Mouse (Mus musculus): ENCODE results near the gene Adsl. TPM values are rescaled to one million over a fixed set of nuclear protein-coding genes. Genes with fewer than 3 reads are reported as not detected.

Gene Adsl
- total and polyA plus RNA-seq, 3 experiments = 75.7 to 92.2 (median 79.2) TPM

DNA sequence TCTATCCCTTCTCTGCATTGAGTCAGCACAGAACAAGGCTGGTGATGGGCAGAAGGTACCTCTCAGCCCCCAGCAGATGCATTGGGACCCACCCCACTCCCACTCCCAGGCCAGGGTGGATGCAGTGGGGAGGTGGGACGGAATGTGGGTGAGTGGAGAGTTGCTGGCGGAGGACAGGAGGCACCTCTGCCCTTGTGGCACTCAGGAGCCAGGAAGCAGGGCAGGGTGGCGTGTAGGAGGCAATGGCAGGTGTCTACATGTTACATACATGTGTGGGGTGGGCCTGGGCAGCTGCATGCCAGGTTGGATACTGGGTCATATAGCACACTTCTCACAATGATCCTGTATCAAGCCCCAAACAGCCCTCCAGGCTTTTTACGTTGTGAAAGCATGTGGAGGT, 64.1 kb downstream of the Adsl start:
- no peaks in the 10 kb centered on the region for H3K36me3 ChIP-seq (ENCODE audit: control insufficient read depth, insufficient read depth, low read length)
- no peak for DNase-seq
- H3K4me1 ChIP-seq (ENCODE audit: control insufficient read depth, insufficient read depth, low read length) = no peaks in the 10 kb centered on the region

DNA sequence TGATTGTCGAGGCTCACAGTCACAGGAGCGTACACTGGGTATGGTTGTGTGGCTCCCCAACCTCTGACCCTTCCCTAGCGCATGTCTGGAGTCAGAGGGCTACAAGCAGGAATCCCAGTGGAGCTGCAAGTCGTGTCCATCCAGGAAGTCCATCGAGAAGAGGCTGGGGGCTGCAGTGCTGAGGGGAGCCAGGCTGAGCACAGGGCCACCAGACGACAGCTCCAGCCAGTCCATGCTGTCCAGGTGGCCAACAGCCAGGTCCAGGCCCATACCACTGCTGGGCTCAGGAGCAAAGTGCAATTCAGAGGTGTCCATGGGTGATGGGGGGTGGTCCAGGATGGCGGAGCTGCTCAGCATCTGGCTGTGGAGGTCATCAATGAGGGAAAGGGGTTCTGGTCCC, 64.9 kb downstream of the Adsl start:
- no peak for TF ChIP-seq EP300 (IDR thresholded peaks at IDR 0.05; ENCODE audit: insufficient read depth, low read depth, low read length)
- no peak for TF ChIP-seq CTCF (IDR thresholded peaks at IDR 0.05)
- no peak for TF ChIP-seq POLR2A (IDR thresholded peaks at IDR 0.05; ENCODE audit: insufficient read depth, low read depth, low read length)
- H3K9ac ChIP-seq (ENCODE audit: low read depth, low read length) = no peak overlapping the region
- 82% methylated on average over 7 of the region's 7 CpGs for WGBS
- DNase-seq = no peak
- no peaks in the 10 kb centered on the region for H3K27me3 ChIP-seq (ENCODE audit: control insufficient read depth, insufficient read depth, low read length)
- no peaks in the 10 kb centered on the region for H3K79me2 ChIP-seq (replicated peaks; ENCODE audit: control insufficient read depth, insufficient read depth, low read length)
- H3K27ac ChIP-seq = no peak overlapping the region
- H3K4me3 ChIP-seq = no peak overlapping the region
- no peaks in the 10 kb centered on the region for H3K4me1 ChIP-seq (ENCODE audit: control insufficient read depth, insufficient read depth, low read length)
- intact Hi-C loops (cut with DNase I) = no loop called here
- H3K36me3 ChIP-seq (ENCODE audit: control insufficient read depth, insufficient read depth, low read length) = no peaks in the 10 kb centered on the region

More for the DNA sequence above, 64.1 kb downstream of the Adsl start:
- intact Hi-C loops (cut with DNase I) = no loop called here
- Histone ChIP-seq H3K4me3 (no peak overlapping the region), H3K27me3 (ENCODE audit: control insufficient read depth, insufficient read depth, low read length) (no peaks in the 10 kb centered on the region), H3K27ac (no peak overlapping the region), H3K79me2 (replicated peaks; ENCODE audit: control insufficient read depth, insufficient read depth, low read length) (no peaks in the 10 kb centered on the region), H3K9ac (ENCODE audit: low read depth, low read length) (no peak overlapping the region)
- TF ChIP-seq POLR2A (IDR thresholded peaks at IDR 0.05; ENCODE audit: insufficient read depth, low read depth, low read length) (no peak), EP300 (IDR thresholded peaks at IDR 0.05; ENCODE audit: insufficient read depth, low read depth, low read length) (no peak), CTCF (IDR thresholded peaks at IDR 0.05) (no peak)
- 94% methylated on average over 4 of the region's 4 CpGs for WGBS

DNA sequence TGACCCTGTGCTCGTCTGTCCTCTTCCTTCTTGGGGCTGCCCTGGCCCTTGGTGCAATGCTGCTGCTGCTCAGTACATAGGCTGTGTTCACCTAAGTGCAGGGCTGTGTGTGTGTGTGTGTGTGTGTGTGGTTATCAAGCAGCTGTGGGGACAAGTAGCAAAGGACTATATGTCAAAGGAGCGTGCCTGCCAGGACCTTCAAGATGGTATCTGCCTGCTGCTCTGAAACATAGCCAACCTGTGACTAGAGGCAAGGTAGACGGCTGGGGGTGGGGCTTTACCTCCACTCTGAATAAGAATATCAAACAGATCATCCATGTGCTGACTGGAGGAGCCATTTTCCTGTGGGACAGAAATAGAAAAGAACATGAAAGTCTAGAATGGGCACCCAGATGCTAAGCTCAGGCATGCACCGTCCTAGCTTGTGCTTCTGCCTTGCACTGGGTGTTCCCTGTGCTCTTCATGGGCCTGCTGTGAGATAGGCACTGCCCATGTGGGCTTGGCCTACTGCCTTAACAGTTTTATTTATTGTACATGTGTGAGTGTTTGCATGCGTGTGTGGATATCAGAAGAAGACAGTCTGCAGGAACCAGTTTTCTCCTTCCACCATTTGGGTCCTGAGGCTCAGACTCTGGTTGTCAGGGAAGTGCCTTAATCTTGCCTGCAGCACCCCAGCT, 66.9 kb downstream of the Adsl start:
- H3K4me1 ChIP-seq (ENCODE audit: control insufficient read depth, insufficient read depth, low read length) = no peaks in the 10 kb centered on the region
- DNase-seq = no peak
- intact Hi-C loops (cut with DNase I) = no loop called here
- H3K27me3 ChIP-seq (ENCODE audit: control insufficient read depth, insufficient read depth, low read length) = no peaks in the 10 kb centered on the region
- H3K79me2 ChIP-seq (replicated peaks; ENCODE audit: control insufficient read depth, insufficient read depth, low read length) = no peaks in the 10 kb centered on the region
- TF ChIP-seq EP300 (IDR thresholded peaks at IDR 0.05; ENCODE audit: insufficient read depth, low read depth, low read length) (no peak), CTCF (IDR thresholded peaks at IDR 0.05) (no peak), POLR2A (IDR thresholded peaks at IDR 0.05; ENCODE audit: insufficient read depth, low read depth, low read length) (no peak)
- H3K9ac ChIP-seq (ENCODE audit: low read depth, low read length) = no peak overlapping the region
- no peaks in the 10 kb centered on the region for H3K36me3 ChIP-seq (ENCODE audit: control insufficient read depth, insufficient read depth, low read length)
- H3K27ac ChIP-seq = no peak overlapping the region
- WGBS = 83% methylated on average over 5 of the region's 5 CpGs
- H3K4me3 ChIP-seq = no peak overlapping the region

DNA sequence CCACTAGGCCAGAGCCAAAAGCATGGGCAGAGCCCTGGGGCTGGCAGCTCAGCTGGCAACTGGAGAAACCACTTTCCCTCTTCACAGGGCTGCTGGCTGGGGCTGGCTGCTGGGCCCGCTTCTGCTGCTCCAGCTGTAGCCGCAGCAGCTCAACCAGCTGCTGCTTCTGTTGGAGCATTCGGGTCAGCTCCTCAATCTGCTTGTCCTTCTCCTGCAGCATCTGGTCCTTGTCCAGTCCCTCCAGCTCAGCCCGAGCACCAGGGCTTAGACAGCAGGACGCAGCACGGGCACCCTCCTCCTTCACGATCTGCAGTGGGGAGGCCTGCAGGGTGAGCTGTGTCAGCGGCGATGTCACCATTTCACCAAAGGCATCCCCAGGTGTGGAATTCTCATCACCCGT, 68.2 kb downstream of the Adsl start:
- H3K4me3 ChIP-seq = no peak overlapping the region
- H3K4me1 ChIP-seq (ENCODE audit: control insufficient read depth, insufficient read depth, low read length) = no peaks in the 10 kb centered on the region
- intact Hi-C loops (cut with DNase I) = no loop called here
- H3K36me3 ChIP-seq (ENCODE audit: control insufficient read depth, insufficient read depth, low read length) = no peaks in the 10 kb centered on the region
- H3K9ac ChIP-seq (ENCODE audit: low read depth, low read length) = no peak overlapping the region
- 85% methylated on average over 10 of the region's 10 CpGs for WGBS
- H3K79me2 ChIP-seq (replicated peaks; ENCODE audit: control insufficient read depth, insufficient read depth, low read length) = no peaks in the 10 kb centered on the region
- DNase-seq = no peak
- H3K27me3 ChIP-seq (ENCODE audit: control insufficient read depth, insufficient read depth, low read length) = no peaks in the 10 kb centered on the region
- H3K27ac ChIP-seq = no peak overlapping the region
- TF ChIP-seq CTCF (IDR thresholded peaks at IDR 0.05) (no peak), POLR2A (IDR thresholded peaks at IDR 0.05; ENCODE audit: insufficient read depth, low read depth, low read length) (no peak), EP300 (IDR thresholded peaks at IDR 0.05; ENCODE audit: insufficient read depth, low read depth, low read length) (no peak)

DNA sequence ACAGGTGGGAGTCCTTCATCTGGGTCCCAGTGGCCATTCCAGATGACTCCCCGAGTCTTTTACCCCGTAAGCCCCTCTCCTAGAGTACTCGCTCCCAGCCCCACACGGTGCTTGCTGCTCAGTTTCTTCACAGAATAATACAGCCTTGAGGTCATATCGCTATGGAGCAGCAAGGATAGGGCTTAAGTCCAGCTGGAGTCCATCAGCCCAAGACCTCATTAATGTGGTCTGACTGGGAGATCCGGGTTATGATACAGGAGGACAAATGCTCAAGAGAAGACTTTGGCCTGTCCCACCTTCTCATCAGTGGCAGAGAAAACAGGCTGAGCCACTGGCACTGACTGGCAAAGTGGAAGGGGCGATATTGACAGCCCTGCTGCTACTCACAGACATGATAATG, 69.0 kb downstream of the Adsl start:
- no peaks in the 10 kb centered on the region for H3K27me3 ChIP-seq (ENCODE audit: control insufficient read depth, insufficient read depth, low read length)
- no peak overlapping the region for H3K9ac ChIP-seq (ENCODE audit: low read depth, low read length)
- no peak for DNase-seq
- no peaks in the 10 kb centered on the region; the same call in 1 of the 2 replicates for H3K4me1 ChIP-seq (ENCODE audit: control insufficient read depth, insufficient read depth, low read length)
- intact Hi-C loops (cut with DNase I) = no loop called here
- no peak overlapping the region for H3K27ac ChIP-seq
- WGBS = 91% methylated on average over 7 of the region's 7 CpGs
- no peak overlapping the region for H3K4me3 ChIP-seq
- no peak for TF ChIP-seq POLR2A (IDR thresholded peaks at IDR 0.05; ENCODE audit: insufficient read depth, low read depth, low read length)
- no peak for TF ChIP-seq CTCF (IDR thresholded peaks at IDR 0.05)
- no peak for TF ChIP-seq EP300 (IDR thresholded peaks at IDR 0.05; ENCODE audit: insufficient read depth, low read depth, low read length)
- H3K79me2 ChIP-seq (replicated peaks; ENCODE audit: control insufficient read depth, insufficient read depth, low read length) = no peaks in the 10 kb centered on the region
- H3K36me3 ChIP-seq (ENCODE audit: control insufficient read depth, insufficient read depth, low read length) = no peaks in the 10 kb centered on the region

Small RNA genes lying within 50 kb of the gene (microRNA-seq; reads per million reads assigned to microRNA genes)
- gene Mir5113 = 20.2 to 23.6 reads per million in 2 experiments

Other genes with a start within 250 kb of the Adsl start
- gene Tnrc6b, start 237.2 kb upstream of the Adsl start, total RNA-seq (2021) = 10 to 100 TPM; 43.7 to 48.1 TPM
- 9.4 and 13.1 TPM in 2 replicates for gene Tnrc6b, start 237.2 kb upstream of the Adsl start, polyA plus RNA-seq (2012; rRNA removed)
- gene Sgsm3, start 29.3 kb downstream of the Adsl start, total RNA-seq (2021) = 10 to 100 TPM; 14.0 to 16.2 TPM
- gene Sgsm3, start 29.3 kb downstream of the Adsl start, polyA plus RNA-seq (2012; rRNA removed) = 14.2 and 16.0 TPM in 2 replicates
- 10 to 100 TPM in 1 of 2 experiments, 1 to 10 TPM in 1; 7.2 to 11.0 TPM for gene Mrtfa, start 242.3 kb downstream of the Adsl start, total RNA-seq (2021)
- gene Mrtfa, start 242.3 kb downstream of the Adsl start, polyA plus RNA-seq (2012; rRNA removed) = 9.0 and 9.6 TPM in 2 replicates